In the genomic region with DNA sequence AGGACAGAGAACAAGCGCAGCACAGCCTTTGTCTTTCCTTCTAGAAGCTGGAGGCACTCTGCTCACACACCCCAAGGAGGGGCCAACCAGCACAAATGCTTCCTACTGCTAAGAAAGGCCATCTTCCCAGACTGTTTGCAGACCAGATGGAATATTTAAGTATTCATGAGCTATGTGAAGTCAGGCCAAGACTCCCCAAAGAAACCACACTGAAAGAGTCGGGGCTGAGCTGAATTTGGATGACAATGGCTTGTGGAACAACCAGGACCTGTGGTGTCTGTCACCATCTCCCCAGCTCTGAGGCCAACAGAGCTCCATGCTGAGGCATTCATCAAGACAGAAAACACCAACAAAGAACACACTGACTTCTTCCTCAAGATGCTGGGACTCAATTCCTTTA, we compare ENCODE assay signal across 10 mouse cellular contexts.
DNase-seq lines count a peak whose midpoint lies in the region; ATAC-seq lines count a peak whose summit lies in the region.
"Had no signal": no experiment of that assay in that cellular context is flagged by ENCODE, and none has a peak within 500 bp of the region (broad histone marks: within the 10 kb centered on the region; RNA-seq: fewer than 3 reads in every experiment).

No protein-coding gene starts in this region.

- WGBS in midbrain, embryonic 11.5 days, result 17% methylated on average over 2 of the region's 2 CpGs

- peak; percentile 93 for ATAC-seq in midbrain, embryonic 11.5 days (ENCODE audit: low FRiP score)
- no peak for ATAC-seq in inflammation-experienced regulatory T-cells, adult 6 months

- H3K4me2 ChIP-seq in midbrain, embryonic 11.5 days, result no peak overlapping the region
- H3K4me2 ChIP-seq: kidney, embryonic 15.5 days had no signal

- no peak overlapping the region for H3K9ac ChIP-seq in midbrain, embryonic 11.5 days (ENCODE audit: low read length)
- H3K9ac ChIP-seq: kidney, embryonic 15.5 days had no signal

- H3K27me3 ChIP-seq in midbrain, embryonic 11.5 days (ENCODE audit: control insufficient read depth, insufficient read depth, low read length), result no peaks in the 10 kb centered on the region
- H3K27me3 ChIP-seq: kidney, embryonic 15.5 days had no signal

- DNase-seq in embryo, embryonic 10 days (ENCODE audit: low spot score), result peak; percentile 24
- DNase-seq in embryo, embryonic 9.5 days (ENCODE audit: extremely low spot score), result no peak
- DNase-seq in right cerebral cortex, adult 18-20 months, result peak; percentile 40
- no peak for DNase-seq in right cerebral cortex, postnatal 14 days
- DNase-seq in midbrain, embryonic 11.5 days (ENCODE audit: low spot score, missing footprints), result peak; percentile 88
- no peak for DNase-seq in thymus, postnatal 10 days (ENCODE audit: low spot score in 2 of 2)
- no peak for DNase-seq in heart, postnatal 36 days
- DNase-seq: cerebellum, adult 11-12 months had no signal

- intact Hi-C loops in heart, postnatal 36 days (cut with DNase I), result no loop called here

- H3K9me3 ChIP-seq in midbrain, embryonic 11.5 days (ENCODE audit: control insufficient read depth, low read length), result no peaks in the 10 kb centered on the region
- H3K9me3 ChIP-seq: kidney, embryonic 15.5 days had no signal

- no peak overlapping the region for H3K4me3 ChIP-seq in midbrain, embryonic 11.5 days (ENCODE audit: low read depth, low read length)
- H3K4me3 ChIP-seq: kidney, embryonic 15.5 days had no signal

- peak overlapping the region; percentile 17; the same call in 1 of the 2 replicates for H3K27ac ChIP-seq in midbrain, embryonic 11.5 days (ENCODE audit: low read depth, low read length)
- H3K27ac ChIP-seq: kidney, embryonic 15.5 days had no signal

- peaks cover 6% of the 10 kb centered on the region; the same call in 1 of the 2 replicates for H3K36me3 ChIP-seq in midbrain, embryonic 11.5 days (ENCODE audit: control insufficient read depth, insufficient read depth, low read length)

- no peaks in the 10 kb centered on the region; the same call in 1 of the 2 replicates for H3K4me1 ChIP-seq in midbrain, embryonic 11.5 days (ENCODE audit: control insufficient read depth, insufficient read depth, low read length)
- H3K4me1 ChIP-seq: kidney, embryonic 15.5 days had no signal

Comparison
In these comparisons a context has a peak if more than half of its experiments do, and no peak if none do; other contexts are left out.
1. DNase-seq: peak in embryo, embryonic 10 days (single experiment), right cerebral cortex, adult 18-20 months (single experiment) and midbrain, embryonic 11.5 days (single experiment); none in embryo, embryonic 9.5 days (single experiment), right cerebral cortex, postnatal 14 days (single experiment), thymus, postnatal 10 days (0 of 2) and heart, postnatal 36 days (0 of 2).